Mouse (Mus musculus): ENCODE measurements at regions not wholly inside any gene's neighbourhood (a gene's known extent, or its start where the extent isn't known, plus 50 kb on each side); places are given as distances from the start of the nearest gene placed in this dataset.

DNA sequence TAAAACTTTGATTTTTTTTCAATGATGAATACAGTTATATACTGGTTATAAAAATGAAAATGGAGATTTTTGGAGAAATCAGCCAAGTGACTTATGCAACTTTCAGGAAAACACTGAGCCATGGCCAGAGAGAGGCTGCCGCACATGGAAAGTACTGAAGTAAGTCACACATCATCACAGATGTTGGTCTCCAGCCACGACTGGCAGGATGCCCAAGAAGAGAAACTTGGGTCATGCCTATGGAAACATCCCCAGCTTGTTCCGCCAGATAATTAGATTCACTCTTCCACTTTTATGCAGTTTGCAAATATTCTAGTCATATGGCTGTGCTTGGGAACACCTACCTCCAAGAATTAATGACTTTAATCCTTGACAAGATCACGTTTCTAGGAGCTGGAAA lies 544.8 kb upstream of the Id4 start:
- DNase-seq = peak; percentile 12 to 28
- intact Hi-C loops (cut with DNase I) = no loop called here

DNA sequence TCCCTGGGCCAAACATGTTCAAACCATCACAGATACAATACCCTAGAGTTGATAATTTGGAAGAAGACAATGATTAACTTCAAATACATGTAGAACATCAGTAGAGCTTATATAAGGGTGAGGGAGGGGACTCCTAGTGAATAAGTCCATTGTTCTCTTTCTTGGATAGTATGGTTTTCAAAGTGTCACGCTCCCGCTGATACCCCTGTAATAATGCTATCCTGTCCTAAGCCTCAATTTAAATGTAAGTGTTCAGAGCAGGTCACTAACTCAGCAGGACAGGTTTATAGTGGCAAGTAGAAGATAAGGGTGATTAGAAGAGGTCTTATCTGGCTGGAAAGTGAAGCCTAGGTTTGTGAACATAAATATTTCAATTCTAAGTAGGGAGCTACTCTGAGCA lies 540.4 kb upstream of the Id4 start:
- no peak for DNase-seq
- intact Hi-C loops (cut with DNase I) = no loop called here

DNA sequence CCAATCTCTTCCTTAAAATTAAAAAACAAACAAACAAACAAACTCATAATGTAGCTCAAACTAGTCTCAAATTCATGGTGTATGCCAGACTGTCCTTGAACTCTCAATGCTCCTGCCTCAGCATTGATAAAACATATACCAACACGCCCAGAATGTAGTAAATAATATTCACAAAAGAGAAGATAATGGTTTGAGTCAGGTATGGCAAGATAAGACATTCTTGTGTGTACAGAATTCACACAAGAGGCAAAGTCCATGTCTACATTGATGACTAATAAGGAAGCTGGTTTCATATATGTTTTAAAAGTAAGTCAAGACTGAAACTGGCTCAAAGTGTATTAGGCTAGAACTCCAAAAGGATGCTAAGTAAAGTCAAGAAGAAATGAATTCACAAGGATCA lies 526.6 kb upstream of the Id4 start:
- intact Hi-C loops (cut with DNase I) = no loop called here
- DNase-seq = no peak

DNA sequence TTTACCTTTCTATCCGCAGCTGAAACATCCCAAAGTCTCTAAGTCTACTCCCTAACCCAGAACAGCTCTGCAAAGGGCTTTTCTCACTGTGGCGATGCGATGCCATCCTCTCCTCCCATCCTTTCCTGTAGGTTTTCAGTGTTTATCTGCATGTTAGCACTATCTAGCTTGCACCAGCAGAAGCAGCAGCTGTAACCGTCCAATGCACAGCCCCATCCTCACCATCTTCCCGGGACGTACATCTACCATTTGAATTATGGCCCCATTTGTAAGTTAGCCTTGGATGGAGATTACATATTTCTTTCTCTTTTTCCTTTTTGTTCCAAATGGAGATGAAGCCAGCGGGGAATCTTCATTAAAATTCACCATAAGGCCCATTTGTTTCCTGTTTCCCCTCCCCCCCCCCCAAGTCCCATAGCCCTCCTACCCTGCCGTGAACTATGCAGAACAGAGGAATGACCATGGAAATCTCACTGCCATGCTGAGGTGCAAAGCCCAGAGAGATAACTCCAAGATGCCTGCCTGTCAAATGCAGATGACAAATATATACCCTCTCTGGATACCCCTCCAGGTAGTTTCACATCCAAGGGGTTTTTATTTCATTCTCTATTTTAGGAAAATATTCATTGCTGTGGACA lies 525.5 kb upstream of the Id4 start:
- intact Hi-C loops (cut with DNase I) = no loop called here
- DNase-seq = no peak

- intact Hi-C loops (cut with DNase I) = no loop called here
- DNase-seq = no peak
Measured at GRCm38 (mm10) chr13:47748906-47749305, 512.1 kb upstream of the Id4 start.

- DNase-seq = no peak
- intact Hi-C loops (cut with DNase I) = no loop called here
Measured at GRCm38 (mm10) chr13:47751033-47751432, 510.0 kb upstream of the Id4 start.

DNA sequence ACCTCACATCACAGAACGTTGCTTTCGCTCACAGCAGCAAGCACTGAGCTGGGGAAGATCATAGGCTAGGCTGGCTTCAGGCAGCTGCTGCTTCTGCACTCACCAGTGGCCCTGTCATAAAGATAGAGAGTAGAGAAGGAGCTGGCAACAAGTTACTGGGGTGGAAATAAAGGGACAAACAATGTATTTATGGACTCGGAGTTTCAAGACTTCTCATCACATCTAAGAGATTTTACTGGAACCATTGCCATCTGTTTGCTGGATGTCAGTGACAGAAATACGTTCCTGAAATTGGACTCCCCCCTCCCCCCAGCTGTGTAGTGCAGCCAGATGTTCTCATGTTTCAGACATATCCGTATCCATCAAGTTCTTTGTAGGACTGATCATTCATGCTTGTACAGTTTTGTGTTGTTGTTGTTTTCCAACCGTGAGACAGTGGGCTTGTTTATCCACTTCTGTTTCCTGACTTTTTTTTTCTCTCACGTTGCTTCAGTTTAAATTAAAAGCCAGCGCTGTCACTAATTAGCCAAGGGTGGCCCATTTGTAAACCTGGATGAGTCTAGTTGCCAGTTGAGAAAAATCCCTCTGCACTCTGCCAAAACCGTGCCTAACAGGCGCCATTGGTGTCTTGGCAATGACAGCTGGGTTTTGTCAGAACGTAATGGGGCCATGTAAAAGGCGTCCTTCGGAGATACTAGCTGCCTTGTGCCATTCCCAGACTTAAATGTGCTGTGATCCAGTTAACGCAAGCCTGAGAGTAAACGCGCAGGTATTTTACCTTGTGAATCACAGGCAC lies 496.0 kb upstream of the Id4 start:
- DNase-seq = no peak
- intact Hi-C loops (cut with DNase I) = no loop called here

DNA sequence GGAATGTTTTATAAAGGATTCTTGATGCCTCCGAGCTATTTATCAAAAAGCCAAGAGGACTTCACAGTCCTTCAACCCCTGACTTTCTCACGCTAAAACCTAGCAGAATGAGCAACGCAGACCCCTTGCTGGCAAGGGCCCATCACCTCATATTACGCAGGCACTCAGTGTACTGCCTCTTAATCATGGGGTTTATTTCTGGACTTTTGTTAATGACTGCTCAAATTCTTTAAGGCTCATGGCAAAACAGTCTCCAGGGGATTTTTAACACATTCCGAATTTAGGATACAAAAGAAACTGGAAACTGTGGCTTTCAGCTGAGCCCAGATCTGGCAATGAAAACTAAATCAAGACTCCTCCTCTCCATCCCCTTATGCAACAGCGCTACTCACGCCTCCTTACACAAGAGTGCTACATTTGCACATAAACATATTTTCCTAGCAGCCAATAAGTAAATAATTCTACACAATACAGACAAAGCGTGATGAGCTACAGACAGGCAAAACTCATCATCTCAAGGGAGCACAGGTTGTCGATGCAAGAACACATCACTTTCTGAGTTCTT lies 492.0 kb upstream of the Id4 start:
- no peak for DNase-seq
- intact Hi-C loops (cut with DNase I) = no loop called here

DNA sequence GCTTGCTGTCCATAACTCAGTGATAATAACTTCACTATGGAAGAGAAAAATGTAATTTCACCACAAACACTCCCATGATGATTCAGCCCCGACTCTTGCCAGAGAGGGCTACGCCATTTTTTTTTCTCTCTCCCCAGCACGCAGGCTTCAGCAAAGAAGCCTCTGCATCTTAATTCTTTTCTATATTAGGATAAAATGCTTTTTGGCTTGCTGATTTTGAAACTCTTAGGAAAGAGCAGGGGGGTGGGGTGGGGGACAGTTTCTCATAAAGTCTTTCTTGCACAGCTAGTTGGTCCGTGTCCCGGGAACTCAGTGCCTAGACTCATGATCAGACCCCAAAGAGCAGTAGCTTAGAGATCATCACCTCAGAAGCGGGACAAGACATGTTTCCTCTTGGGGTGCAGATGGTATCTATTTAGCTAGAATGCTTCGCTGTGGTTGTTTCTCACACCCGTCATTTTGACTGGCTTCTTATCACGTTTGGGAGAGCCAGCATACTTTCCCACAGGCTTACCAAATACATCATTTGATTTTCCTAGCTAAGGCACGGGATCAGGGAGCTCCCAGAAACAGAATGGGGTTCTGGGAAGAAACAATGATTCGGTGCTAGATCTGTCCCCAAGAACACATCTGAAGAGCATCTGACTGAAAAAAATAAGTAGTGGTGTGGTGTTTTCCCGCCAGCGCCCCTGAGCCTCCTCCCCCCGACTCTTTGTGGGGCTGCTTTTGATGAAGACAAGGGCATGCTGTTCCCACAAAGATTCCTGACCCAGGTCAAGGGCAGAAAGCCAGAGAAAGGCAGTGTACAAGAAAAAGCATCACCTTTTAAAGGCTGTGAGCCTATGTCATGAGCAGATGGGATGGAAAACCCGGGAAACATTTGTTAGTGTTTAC lies 483.6 kb upstream of the Id4 start:
- intact Hi-C loops (cut with DNase I) = no loop called here
- DNase-seq = peak in 1 of 2 experiments; percentile 14

DNA sequence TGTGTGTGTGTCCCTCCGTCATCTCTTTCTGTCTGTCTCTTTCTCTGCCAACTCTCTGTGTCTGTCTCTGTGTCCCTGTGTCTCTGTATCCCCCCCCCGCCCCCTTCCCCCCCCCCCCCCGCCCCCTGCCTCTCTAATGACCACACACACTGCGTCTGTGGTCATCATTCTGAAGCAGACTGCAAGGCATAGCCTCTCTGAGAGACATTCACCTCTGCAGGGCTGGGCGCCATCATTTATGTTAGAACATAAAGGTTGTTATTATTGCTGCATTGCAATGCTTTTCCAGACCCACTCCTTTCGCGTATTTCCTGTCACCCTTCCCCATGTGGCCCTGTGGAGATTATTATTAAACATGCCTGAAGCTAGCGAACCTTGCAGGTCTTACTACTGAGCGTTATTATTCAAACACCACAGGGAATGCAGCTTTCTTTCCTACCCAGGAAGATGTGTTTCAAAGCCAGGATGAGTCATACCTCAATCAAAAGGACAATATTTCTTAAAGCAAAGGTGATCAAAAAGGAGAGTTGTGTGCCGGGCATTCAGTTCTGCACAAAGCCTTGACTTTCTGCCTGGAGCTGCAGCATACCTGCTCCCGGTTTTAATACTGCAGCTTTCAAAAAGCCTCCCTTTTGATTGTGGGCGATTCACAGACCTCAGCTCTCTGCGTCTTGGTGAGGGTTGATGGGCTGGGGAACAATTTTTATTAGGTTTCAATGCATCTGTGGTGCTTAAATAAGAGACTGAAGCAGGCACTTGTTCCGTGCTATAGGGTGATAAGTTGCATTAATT lies 482.6 kb upstream of the Id4 start:
- intact Hi-C loops (cut with DNase I) = no loop called here
- no peak for DNase-seq

- intact Hi-C loops (cut with DNase I) = no loop called here
Measured at GRCm38 (mm10) chr13:47784406-47784805, 476.6 kb upstream of the Id4 start.

DNA sequence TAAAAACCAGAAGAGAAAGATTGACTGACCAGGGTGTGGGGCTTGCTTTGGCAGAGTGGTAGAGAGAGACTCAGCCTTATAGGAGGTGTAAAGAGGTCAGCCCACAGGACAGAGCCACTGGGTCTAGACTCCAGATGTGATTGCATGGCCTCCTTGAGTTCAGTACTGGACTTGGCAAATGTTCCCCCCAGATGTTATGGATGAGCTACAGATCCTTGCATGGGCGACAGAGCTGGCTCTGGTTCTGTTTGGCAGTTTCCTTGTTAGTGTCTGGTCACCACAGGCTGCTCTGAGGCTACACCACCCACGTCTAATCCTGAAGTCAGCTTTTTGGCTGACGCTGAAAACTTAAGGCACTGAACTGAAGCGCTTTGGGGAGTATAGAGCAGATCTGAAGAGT lies 463.2 kb upstream of the Id4 start:
- peak; percentile 20 to 40 for DNase-seq
- intact Hi-C loops (cut with DNase I) = no loop called here

More at GRCm38 (mm10) chr13:47784406-47784805, 476.6 kb upstream of the Id4 start:
- no peak for DNase-seq

DNA sequence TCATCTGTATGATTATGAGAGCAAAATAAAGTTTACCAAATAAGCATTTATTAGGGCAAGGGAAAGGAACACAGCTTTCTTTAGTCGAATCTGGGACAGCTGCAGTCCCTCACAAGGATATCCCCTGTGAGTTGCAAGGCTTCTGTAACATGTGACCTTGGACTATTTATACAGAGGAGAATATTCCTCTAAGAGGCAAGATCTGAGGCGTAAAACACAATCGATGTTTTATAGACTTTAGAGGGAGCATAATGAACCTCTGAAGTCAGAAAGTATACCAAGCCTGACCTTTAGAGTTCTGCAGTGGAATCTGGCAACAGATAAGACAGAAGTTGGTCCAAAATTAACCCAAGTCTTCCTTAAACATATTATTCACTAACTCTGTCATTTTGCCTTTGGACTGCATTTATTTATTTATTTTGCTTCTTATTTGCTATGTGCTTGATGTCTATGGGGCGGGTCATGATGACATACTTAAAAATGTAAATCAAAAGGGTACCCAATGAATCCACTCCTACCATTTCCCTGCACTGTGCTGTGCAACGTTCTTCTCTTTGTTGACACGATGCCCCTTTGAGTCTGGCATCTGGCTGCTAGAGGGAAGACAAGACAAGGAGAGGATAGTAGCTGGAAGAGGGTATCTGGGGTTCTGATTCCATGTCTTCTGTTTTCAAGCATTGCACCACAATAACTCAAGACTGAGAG lies 449.2 kb upstream of the Id4 start:
- intact Hi-C loops (cut with DNase I) = no loop called here
- DNase-seq = peak in 1 of 2 experiments; percentile 28

- no peak for DNase-seq
- intact Hi-C loops (cut with DNase I) = no loop called here
Measured at GRCm38 (mm10) chr13:47818924-47819564, 442.0 kb upstream of the Id4 start.

- peak; percentile 42 to 56 for DNase-seq
- intact Hi-C loops (cut with DNase I) = loop anchor here (2.0 kb wide), 1 partner anchor 436 kb away; no protein-coding TSS in a partner anchor
Measured at GRCm38 (mm10) chr13:47836491-47836890, 424.5 kb upstream of the Id4 start.

DNA sequence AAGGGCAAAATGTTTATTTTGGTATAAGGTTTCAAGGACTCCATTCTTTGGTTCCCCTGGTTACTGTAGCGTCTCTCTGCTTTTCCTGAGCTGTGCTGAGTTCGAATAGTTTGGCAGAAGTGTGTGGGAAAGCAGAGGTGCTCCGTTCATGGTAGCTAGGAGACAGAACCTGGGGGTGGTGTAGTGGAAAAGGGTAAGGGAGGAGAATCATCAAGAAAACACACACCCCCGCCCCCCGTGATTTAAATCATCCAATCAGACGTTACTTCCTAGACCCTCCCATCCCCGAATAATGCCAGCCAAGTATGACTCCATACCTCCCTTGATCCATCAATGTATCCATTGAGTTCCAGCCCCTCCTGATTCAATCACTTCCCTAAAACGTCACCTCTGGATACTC lies 418.6 kb upstream of the Id4 start:
- intact Hi-C loops (cut with DNase I) = no loop called here
- no peak for DNase-seq

- no peak for DNase-seq
- intact Hi-C loops (cut with DNase I) = no loop called here
Measured at GRCm38 (mm10) chr13:47843011-47843410, 418.0 kb upstream of the Id4 start.

DNA sequence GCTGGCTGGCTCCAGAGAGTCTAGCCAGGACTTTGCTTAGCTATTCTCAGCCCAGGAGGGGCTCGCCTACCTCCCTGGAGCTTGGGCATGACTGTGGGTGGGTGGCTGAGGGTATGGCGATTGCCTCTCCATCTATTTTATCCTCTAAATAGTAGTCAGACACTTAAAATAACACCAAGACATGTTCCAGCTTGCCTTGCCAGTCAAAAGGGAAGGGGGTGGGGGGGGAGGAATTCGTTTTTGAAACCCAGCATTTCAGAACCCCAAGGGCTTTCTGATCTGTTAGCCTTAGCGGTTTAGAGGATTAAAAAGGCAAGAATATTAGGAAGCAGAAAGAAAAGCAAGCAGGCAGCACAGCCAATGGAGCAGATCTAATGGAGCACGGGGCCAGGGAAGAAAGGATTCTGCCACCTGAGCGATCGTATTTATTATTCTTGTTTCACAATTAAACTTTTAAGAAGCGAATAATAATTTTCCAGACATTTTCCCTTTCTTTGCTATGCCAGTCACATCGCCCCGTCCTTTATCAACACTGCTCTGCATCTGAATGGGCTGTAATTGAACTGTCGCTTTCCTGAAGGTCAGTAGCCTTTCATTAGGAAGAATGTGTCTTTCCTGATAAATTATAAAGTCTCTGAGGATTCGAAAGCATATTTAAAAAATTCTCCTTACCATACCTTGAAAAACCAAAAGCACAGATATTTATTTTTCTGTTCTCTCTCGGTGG lies 417.3 kb upstream of the Id4 start:
- no peak for DNase-seq
- intact Hi-C loops (cut with DNase I) = no loop called here

All from heart, postnatal 14 days (tissue).